Mouse (Mus musculus) liver, embryonic 11.5 days (tissue): ENCODE data around the gene Fgfr2. TPM values are rescaled to one million over a fixed set of nuclear protein-coding genes. Genes with fewer than 3 reads are reported as not detected.

Experiments
- ATAC-seq: fragments of 200-750 bp; cut with Nextera tagmentation; replicated peaks from 2 replicates; pipeline ENCODE4 v1.8.0; 2017; ENCODE audit warnings: moderate number of reproducible peaks, mild to moderate bottlenecking, moderate TSS enrichment, moderate library complexity; ENCODE audit not compliant: low FRiP score
- DNase-seq: peaks from one replicate; pipeline ENCODE4 v3.0.0-alpha.2; 2017; ENCODE audit warnings: low spot score
- H3K27ac ChIP-seq: fragments of 300-500 bp; sonication (generic); 2 replicates; pipeline ENCODE4 v1.5.1; 2014; ENCODE audit warnings: mild to moderate bottlenecking, low read depth, low read length, control low read depth
- H3K27me3 ChIP-seq: fragments of 300-500 bp; sonication (generic); replicated peaks from 2 replicates; pipeline ENCODE4 v1.6.1; 2014; ENCODE audit warnings: low read length, mixed read lengths; ENCODE audit not compliant: control insufficient read depth, insufficient read depth
- H3K36me3 ChIP-seq: fragments of 300-500 bp; sonication (generic); 2 replicates; pipeline ENCODE4 v1.6.1; 2014; ENCODE audit warnings: mild to moderate bottlenecking, low read length, moderate library complexity, mixed read lengths; ENCODE audit not compliant: control insufficient read depth, insufficient read depth
- H3K4me1 ChIP-seq: fragments of 300-500 bp; sonication (generic); replicated peaks from 2 replicates; pipeline ENCODE4 v1.6.1; 2014; ENCODE audit warnings: low read length, mixed read lengths; ENCODE audit not compliant: control insufficient read depth, insufficient read depth
- H3K4me2 ChIP-seq: fragments of 300-500 bp; sonication (generic); 2 replicates; pipeline ENCODE4 v1.6.1; 2014; ENCODE audit warnings: mild to moderate bottlenecking, control low read depth, moderate library complexity
- H3K4me3 ChIP-seq: fragments of 300-500 bp; sonication (generic); 2 replicates; pipeline ENCODE4 v1.5.1; 2014; ENCODE audit warnings: low read depth, low read length, control low read depth
- H3K9ac ChIP-seq: fragments of 300-500 bp; sonication (generic); 2 replicates; pipeline ENCODE4 v1.6.1; 2014; ENCODE audit warnings: low read depth, low read length, control low read depth
- H3K9me3 ChIP-seq: fragments of 300-500 bp; sonication (generic); 2 replicates; pipeline ENCODE4 v1.6.1; 2016; ENCODE audit warnings: low read length, inconsistent platforms, mixed read lengths; ENCODE audit not compliant: control insufficient read depth
- WGBS: fragments of 180-500 bp; shearing (Covaris S2); extraction: QIAGEN DNeasy Blood & Tissue Kit; methylation state at CpG from one replicate; pipeline ENCODE4 v1.1.7; 2014; 5-methylcytosine and 5-hydroxymethylcytosine counted together
- polyA plus RNA-seq: library from polyadenylated mRNA; unstranded; fragments of >200 nt; fragmentation: Nextera tagmentation; extraction: Ambion mirVana; gene quantifications from 2 replicates; pipeline ENCODE4 v1.2.1, GENCODE M21; 2014

The Fgfr2 gene
- polyA plus RNA-seq, 1 experiment from 2014 or later, result 32.6 TPM

DNA sequence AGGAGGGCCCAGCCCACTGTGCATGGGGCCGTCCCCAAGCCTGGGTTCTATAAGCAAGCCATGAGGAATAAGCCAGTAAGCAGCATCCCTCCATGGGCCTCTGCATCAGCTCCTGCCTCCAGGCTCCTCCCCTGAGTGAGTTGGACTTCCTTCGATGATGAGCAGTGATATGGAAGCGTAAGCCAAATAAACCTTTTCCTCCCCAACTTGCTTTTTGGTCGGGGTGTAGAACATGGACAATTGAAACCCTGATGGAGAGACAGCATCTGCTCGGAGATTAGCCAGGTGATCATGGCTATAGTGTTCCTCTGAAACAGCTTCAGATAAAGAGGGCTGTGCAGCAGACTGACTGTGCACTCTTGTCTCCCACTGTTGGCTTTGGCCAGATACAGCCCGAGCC is 2155.2 kb downstream of the Fgfr2 start:
- no peaks in the 10 kb centered on the region for H3K36me3 ChIP-seq

DNA sequence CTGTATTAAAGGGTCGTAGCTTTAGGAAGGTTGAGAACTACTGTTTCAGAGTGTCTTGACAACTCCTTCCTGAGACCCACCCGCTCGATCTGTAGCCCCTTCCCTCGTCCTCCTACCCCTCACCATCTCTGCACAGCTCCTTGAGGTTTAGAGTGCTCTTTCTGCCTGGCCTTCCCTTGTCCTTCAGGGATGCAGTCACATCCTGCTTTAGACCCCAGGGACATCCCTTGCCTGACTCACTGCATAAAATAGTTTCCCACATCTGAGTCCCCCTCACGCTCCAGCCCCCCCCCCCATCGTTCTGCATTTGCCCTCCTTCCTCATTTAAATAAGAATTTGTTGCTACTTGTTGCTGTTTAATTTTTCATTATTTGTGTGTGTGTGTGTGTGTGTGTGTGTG is 2156.3 kb downstream of the Fgfr2 start:
- no peak overlapping the region for H3K27ac ChIP-seq
- no peaks in the 10 kb centered on the region for H3K4me1 ChIP-seq
- H3K36me3 ChIP-seq, result no peaks in the 10 kb centered on the region
- H3K9me3 ChIP-seq, result no peaks in the 10 kb centered on the region
- H3K27me3 ChIP-seq, result no peaks in the 10 kb centered on the region
- DNase-seq (no peak), ATAC-seq (no peak)
- H3K9ac ChIP-seq, result no peak overlapping the region
- H3K4me3 ChIP-seq, result no peak overlapping the region
- 74% methylated on average over 6 of the region's 6 CpGs for WGBS
- no peak overlapping the region for H3K4me2 ChIP-seq

More for the DNA sequence above, 2155.2 kb downstream of the Fgfr2 start:
- WGBS, result 78% methylated on average over 6 of the region's 6 CpGs
- no peak overlapping the region for H3K9ac ChIP-seq
- no peak overlapping the region for H3K27ac ChIP-seq
- H3K4me1 ChIP-seq, result no peaks in the 10 kb centered on the region
- no peaks in the 10 kb centered on the region for H3K9me3 ChIP-seq
- DNase-seq (no peak), ATAC-seq (no peak)
- H3K4me3 ChIP-seq, result no peak overlapping the region
- no peaks in the 10 kb centered on the region for H3K27me3 ChIP-seq
- H3K4me2 ChIP-seq, result no peak overlapping the region

DNA sequence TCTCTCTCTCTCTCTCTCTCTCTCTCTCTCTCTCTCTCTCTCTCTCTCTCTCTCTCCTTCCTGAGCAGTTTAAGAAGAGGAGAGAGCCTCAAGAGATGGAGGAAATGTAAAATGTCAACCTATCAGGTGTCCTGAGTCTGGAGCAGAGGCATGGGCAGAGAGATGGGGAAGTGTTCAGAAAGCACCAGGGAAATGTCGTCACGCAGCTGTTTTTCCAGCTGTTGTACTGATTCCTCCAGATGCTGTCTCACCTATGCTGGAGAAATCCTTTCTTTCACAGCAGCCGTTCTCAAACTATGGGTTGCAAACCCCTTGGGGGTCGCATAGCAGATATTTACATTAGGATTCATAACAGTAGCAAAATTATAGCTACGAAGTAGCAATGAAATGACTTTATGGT is 2156.7 kb downstream of the Fgfr2 start:
- Histone ChIP-seq H3K27me3 (no peaks in the 10 kb centered on the region), H3K9ac (no peak overlapping the region), H3K9me3 (no peaks in the 10 kb centered on the region), H3K4me2 (no peak overlapping the region), H3K27ac (no peak overlapping the region), H3K4me3 (no peak overlapping the region), H3K36me3 (no peaks in the 10 kb centered on the region), H3K4me1 (no peaks in the 10 kb centered on the region)
- DNase-seq, result no peak
- no peak for ATAC-seq
- 73% methylated on average over 5 of the region's 5 CpGs for WGBS

DNA sequence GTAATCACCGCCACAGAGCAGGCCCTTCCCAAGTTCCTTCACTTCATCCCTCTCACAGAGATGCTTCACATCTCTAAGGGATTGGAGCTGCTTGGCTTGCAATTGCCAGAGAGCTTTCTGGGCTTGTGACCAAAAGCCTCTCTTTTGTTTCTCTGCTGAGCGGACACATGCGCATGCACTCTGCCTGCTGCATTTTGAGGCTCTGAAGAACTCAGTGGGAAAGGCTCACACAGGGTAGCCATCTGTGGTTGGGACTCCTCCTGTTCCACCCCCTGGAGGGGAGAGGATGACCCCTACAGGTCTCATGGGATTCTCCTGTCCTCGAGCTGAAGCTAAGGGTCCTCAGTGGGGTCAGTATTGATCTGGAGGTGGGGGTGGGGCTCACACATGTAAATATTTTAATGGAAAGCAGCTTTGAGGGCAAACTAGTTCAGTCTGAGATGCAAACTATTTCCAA is 2157.2 kb downstream of the Fgfr2 start:
- no peaks in the 10 kb centered on the region for H3K4me1 ChIP-seq
- H3K4me2 ChIP-seq, result no peak overlapping the region
- 74% methylated on average over 4 of the region's 4 CpGs for WGBS
- no peak overlapping the region for H3K4me3 ChIP-seq
- no peaks in the 10 kb centered on the region for H3K36me3 ChIP-seq
- no peak for DNase-seq
- no peaks in the 10 kb centered on the region for H3K9me3 ChIP-seq
- no peaks in the 10 kb centered on the region for H3K27me3 ChIP-seq
- ATAC-seq, result no peak
- no peak overlapping the region for H3K9ac ChIP-seq
- no peak overlapping the region for H3K27ac ChIP-seq

DNA sequence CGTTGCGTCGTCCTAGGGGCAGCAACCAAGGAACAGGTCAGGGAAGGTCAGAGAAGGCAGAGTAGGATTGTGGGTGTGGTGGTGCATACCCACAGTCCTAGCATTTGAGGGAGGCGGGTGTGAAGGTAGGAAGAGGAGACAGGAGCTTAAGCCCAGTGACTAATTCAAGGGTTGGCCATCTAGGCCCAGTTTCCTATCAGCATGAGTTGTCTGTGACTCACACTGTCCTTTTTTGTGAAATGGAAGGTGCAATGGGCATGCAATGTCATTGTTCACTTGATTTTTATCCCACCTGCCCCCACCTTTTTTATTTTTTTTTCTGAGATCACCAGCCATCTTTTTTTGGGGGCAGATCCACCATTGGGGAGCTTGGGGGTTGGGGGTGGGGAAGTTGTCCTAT is 2157.8 kb downstream of the Fgfr2 start:
- Histone ChIP-seq H3K4me2 (no peak overlapping the region), H3K9ac (no peak overlapping the region), H3K27ac (no peak overlapping the region), H3K4me3 (no peak overlapping the region), H3K9me3 (no peaks in the 10 kb centered on the region), H3K27me3 (no peaks in the 10 kb centered on the region), H3K4me1 (no peaks in the 10 kb centered on the region), H3K36me3 (no peaks in the 10 kb centered on the region)
- no peak for DNase-seq
- ATAC-seq, result no peak
- 85% methylated on average over 4 of the region's 4 CpGs for WGBS

DNA sequence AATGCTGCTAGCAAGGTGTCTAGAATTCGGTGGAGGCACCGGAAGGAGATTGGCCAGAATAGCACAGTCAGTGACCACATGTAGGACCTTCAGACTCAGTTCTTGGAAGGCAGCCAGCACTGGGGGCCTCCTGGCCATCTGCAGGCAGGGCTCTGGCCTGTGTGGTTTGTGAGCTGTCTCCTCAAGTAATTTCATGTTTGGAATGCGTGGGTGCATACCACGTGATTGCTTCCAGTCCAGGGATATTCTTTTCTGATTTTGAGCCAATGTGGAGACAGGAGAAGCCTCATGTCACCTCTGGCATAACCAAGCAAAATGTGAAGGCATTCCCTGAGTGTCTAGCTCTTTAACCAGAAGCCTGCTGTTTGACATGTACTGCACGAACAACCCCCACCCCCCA is 2158.5 kb downstream of the Fgfr2 start:
- ATAC-seq, result peak; percentile 56; the same call in 1 of the 2 replicates
- H3K4me2 ChIP-seq, result no peak overlapping the region

DNA sequence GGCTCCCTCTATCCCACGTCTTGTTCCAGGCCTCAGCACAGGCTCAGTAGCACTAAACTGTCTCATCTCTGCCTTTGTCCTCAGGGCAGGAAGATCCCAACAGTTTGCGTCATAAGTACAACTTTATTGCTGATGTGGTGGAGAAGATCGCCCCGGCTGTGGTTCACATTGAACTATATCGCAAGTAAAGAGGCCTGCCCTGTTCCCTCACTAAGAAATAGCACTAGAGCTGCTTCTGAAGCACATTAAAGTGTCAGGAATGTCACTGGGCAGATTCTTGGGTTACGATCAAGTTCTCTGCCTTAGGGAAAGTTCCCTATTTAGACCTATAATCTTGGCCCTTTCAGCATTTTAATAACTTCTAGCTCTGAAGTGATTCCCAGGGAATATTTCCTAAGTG is 2161.7 kb downstream of the Fgfr2 start:
- ATAC-seq (no peak), DNase-seq (no peak)
- Histone ChIP-seq H3K4me3 (no peak overlapping the region), H3K9ac (no peak overlapping the region), H3K4me1 (no peaks in the 10 kb centered on the region), H3K9me3 (no peaks in the 10 kb centered on the region), H3K27ac (no peak overlapping the region), H3K4me2 (no peak overlapping the region), H3K27me3 (no peaks in the 10 kb centered on the region), H3K36me3 (no peaks in the 10 kb centered on the region)
- 85% methylated on average over 6 of the region's 6 CpGs for WGBS

More for the DNA sequence above, 2158.5 kb downstream of the Fgfr2 start:
- Histone ChIP-seq H3K9me3 (no peaks in the 10 kb centered on the region), H3K36me3 (no peaks in the 10 kb centered on the region), H3K4me3 (no peak overlapping the region), H3K4me1 (no peaks in the 10 kb centered on the region), H3K27me3 (no peaks in the 10 kb centered on the region), H3K27ac (no peak overlapping the region), H3K9ac (no peak overlapping the region)
- DNase-seq, result no peak
- whole genome bisulfite sequencing, result 58% methylated on average over 5 of the region's 5 CpGs

DNA sequence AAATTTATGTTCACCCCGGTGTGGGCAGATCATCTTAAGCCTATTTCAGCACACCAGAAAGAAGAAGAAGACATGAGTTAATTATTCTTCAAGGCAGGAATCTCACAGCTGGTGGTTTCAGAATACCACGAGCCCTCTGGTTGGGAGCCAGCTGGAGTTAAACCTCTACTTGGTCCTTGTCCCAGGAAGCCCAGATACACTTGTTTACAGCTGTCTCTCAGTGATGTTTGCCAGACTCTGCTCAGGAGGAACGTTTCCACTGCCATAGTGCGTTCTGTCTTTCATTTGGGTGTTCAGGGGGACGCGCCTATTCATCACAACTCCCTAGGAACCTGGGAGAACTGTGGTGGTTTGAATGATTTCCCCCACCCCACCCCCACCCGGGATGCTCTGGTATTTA is 2163.3 kb downstream of the Fgfr2 start:
- H3K27me3 ChIP-seq, result no peaks in the 10 kb centered on the region
- no peaks in the 10 kb centered on the region for H3K9me3 ChIP-seq
- no peak for ATAC-seq
- no peak for DNase-seq
- no peaks in the 10 kb centered on the region for H3K36me3 ChIP-seq
- H3K4me3 ChIP-seq, result no peak overlapping the region
- WGBS, result 24% methylated on average over 7 of the region's 7 CpGs
- H3K4me2 ChIP-seq, result no peak overlapping the region
- H3K27ac ChIP-seq, result no peak overlapping the region
- no peaks in the 10 kb centered on the region for H3K4me1 ChIP-seq
- no peak overlapping the region for H3K9ac ChIP-seq

DNA sequence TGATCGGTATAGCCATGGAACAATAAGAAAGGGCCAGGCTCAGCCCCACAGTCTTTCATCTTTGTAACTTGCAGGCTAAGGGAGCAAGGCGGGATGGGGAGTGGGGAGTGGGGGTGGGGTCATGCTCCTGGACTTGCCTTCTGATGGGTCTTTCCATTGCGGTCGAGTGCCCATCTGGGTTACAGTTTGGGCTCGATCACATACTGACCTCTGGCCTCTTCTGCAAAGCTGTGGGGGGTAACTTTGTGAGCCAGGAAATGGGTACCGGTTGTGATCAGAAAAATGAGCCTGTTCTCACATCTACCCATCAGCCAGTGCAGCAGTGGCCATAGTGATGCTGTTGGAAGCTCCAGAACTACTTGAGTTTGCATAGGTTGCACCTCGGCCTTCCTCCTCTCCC is 2164.6 kb downstream of the Fgfr2 start:
- ATAC-seq (no peak), DNase-seq (no peak)
- Histone ChIP-seq H3K4me1 (no peaks in the 10 kb centered on the region), H3K4me2 (no peak overlapping the region), H3K27ac (no peak overlapping the region), H3K9me3 (no peaks in the 10 kb centered on the region), H3K27me3 (no peaks in the 10 kb centered on the region), H3K36me3 (no peaks in the 10 kb centered on the region), H3K4me3 (no peak overlapping the region), H3K9ac (no peak overlapping the region)
- 73% methylated on average over 7 of the region's 7 CpGs for WGBS
